24 mouse cellular contexts compared by ENCODE assay signal in the genomic region with DNA sequence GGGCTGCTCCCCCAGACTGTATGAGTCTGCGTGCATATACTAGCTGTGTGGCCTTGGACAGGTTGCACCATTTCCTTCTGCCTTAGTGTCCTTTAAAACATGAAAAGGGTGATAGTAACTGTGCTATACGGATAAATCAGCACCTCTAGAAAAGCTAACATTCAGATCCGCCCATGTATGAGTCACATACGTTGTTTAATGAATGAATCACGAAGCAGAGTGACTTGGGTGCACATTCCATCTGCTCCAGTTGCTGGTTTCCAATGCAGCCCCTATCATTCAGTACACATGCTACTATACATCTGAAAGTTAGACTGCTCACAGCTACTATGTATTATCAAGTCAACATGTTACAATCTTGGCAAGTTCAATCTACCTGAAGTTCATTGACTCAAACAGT. TPM values are rescaled to one million over a fixed set of nuclear protein-coding genes. Genes with fewer than 3 reads are reported as not detected.
DNase-seq lines count a peak whose midpoint lies in the region; ATAC-seq lines count a peak whose summit lies in the region.
"Had no signal": no experiment of that assay in that cellular context is flagged by ENCODE, and none has a peak within 500 bp of the region (broad histone marks: within the 10 kb centered on the region; RNA-seq: fewer than 3 reads in every experiment).

No protein-coding gene starts in this region.

- 65% methylated on average over 5 of the region's 5 CpGs for whole genome bisulfite sequencing in stomach, embryonic 16.5 days
- whole genome bisulfite sequencing in kidney, embryonic 16.5 days, result 77% methylated on average over 5 of the region's 5 CpGs

- H3K4me3 ChIP-seq in stomach, embryonic 16.5 days (replicated peaks; ENCODE audit: low read length), result no peak overlapping the region
- no peak overlapping the region for H3K4me3 ChIP-seq in kidney, embryonic 16.5 days (ENCODE audit: low read length)
- H3K4me3 ChIP-seq: embryonic facial prominence, embryonic 15.5 days; heart, adult 2 months; hindbrain, embryonic 10.5 days; intestine, embryonic 15.5 days had no signal

- H3K27ac ChIP-seq in stomach, embryonic 16.5 days (ENCODE audit: low read length), result no peak overlapping the region
- H3K27ac ChIP-seq in kidney, embryonic 16.5 days (ENCODE audit: low read length), result no peak overlapping the region
- H3K27ac ChIP-seq: embryonic facial prominence, embryonic 15.5 days; heart, adult 2 months; hindbrain, embryonic 10.5 days; hindbrain, embryonic 14.5 days; intestine, embryonic 15.5 days had no signal

- no peaks in the 10 kb centered on the region for H3K9me3 ChIP-seq in stomach, embryonic 16.5 days (replicated peaks; ENCODE audit: control insufficient read depth, low read length)
- H3K9me3 ChIP-seq in kidney, embryonic 16.5 days (ENCODE audit: low read length), result no peaks in the 10 kb centered on the region
- H3K9me3 ChIP-seq: embryonic facial prominence, embryonic 15.5 days; hindbrain, embryonic 10.5 days; intestine, embryonic 15.5 days had no signal

- peak; percentile 18 for DNase-seq in layer of hippocampus, adult 9-11 months
- DNase-seq in layer of hippocampus, postnatal 25 days (ENCODE audit: extremely low spot score in 1 of 2, low spot score in 1 of 2), result no peak
- peak; percentile 62 for DNase-seq in 3T3-L1 (ENCODE audit: low read depth, low spot score)
- peak; percentile 75 for DNase-seq in brain, adult 2 months (ENCODE audit: low read depth, low spot score)
- DNase-seq in layer of hippocampus, postnatal 10 days (ENCODE audit: low spot score in 2 of 2), result no peak
- no peak for DNase-seq in gastrocnemius, adult 18-20 months (ENCODE audit: low spot score)
- DNase-seq: adrenal gland, postnatal 25 days; B cell, adult 2 months; cerebellum, adult 2 months; cerebellum, postnatal 10 days; embryo, embryonic 11 days; gastrocnemius, postnatal 10 days; heart, adult 2 months had no signal

- no peaks in the 10 kb centered on the region for H3K4me1 ChIP-seq in stomach, embryonic 16.5 days (ENCODE audit: control insufficient read depth, insufficient read depth, low read length)
- peaks cover 7% of the 10 kb centered on the region; the same call in 1 of the 2 replicates for H3K4me1 ChIP-seq in kidney, embryonic 16.5 days (ENCODE audit: insufficient read depth, low read length)
- H3K4me1 ChIP-seq: embryonic facial prominence, embryonic 15.5 days; hindbrain, embryonic 10.5 days; intestine, embryonic 15.5 days had no signal

- no peak overlapping the region for H3K4me2 ChIP-seq in stomach, embryonic 16.5 days (ENCODE audit: low read depth, low read length)
- no peak overlapping the region for H3K4me2 ChIP-seq in kidney, embryonic 16.5 days (replicated peaks; ENCODE audit: low read depth, low read length)
- H3K4me2 ChIP-seq: embryonic facial prominence, embryonic 15.5 days; heart, embryonic 11.5 days; hindbrain, embryonic 14.5 days; intestine, embryonic 15.5 days had no signal

- no peaks in the 10 kb centered on the region for H3K36me3 ChIP-seq in stomach, embryonic 16.5 days (ENCODE audit: control insufficient read depth, insufficient read depth, low read length)
- no peaks in the 10 kb centered on the region for H3K36me3 ChIP-seq in kidney, embryonic 16.5 days (ENCODE audit: insufficient read depth, low read length)
- H3K36me3 ChIP-seq: embryonic facial prominence, embryonic 15.5 days; hindbrain, embryonic 10.5 days; intestine, embryonic 15.5 days had no signal

- H3K27me3 ChIP-seq in stomach, embryonic 16.5 days (ENCODE audit: control insufficient read depth, insufficient read depth, low read length), result no peaks in the 10 kb centered on the region
- H3K27me3 ChIP-seq in kidney, embryonic 16.5 days (ENCODE audit: insufficient read depth, low read length), result no peaks in the 10 kb centered on the region
- H3K27me3 ChIP-seq: embryonic facial prominence, embryonic 15.5 days; intestine, embryonic 15.5 days; Patski had no signal

- ATAC-seq in stomach, embryonic 16.5 days (ENCODE audit: insufficient read depth, low FRiP score), result peak; percentile 82
- ATAC-seq in kidney, embryonic 16.5 days (ENCODE audit: low FRiP score, low TSS enrichment), result no peak
- ATAC-seq: activated CD4-positive, CD25-positive, alpha-beta regulatory T cell, adult 4 months; forebrain, embryonic 16.5 days; intestine, embryonic 15.5 days; Patski had no signal

- H3K9ac ChIP-seq in stomach, embryonic 16.5 days (ENCODE audit: low read length), result no peak overlapping the region
- H3K9ac ChIP-seq in kidney, embryonic 16.5 days (replicated peaks; ENCODE audit: low read length), result no peak overlapping the region
- H3K9ac ChIP-seq: embryonic facial prominence, embryonic 15.5 days; hindbrain, embryonic 14.5 days; intestine, embryonic 15.5 days had no signal

RNA-seq across cellular contexts. Expression of a gene that starts 38.6 kb away (rescaled TPM):
- 1 to 10 TPM; 5.9 to 7.2 TPM for total RNA-seq in layer of hippocampus, postnatal 25 days (2021)
- 91.8 and 97.7 TPM in 2 replicates for polyA plus RNA-seq in stomach, embryonic 16.5 days (2015; fragmentation: Nextera tagmentation; extraction: Ambion mirVana)
- polyA plus RNA-seq in kidney, embryonic 16.5 days (2015; fragmentation: Nextera tagmentation; extraction: Ambion mirVana), result 34.4 and 39.5 TPM in 2 replicates
- 1 to 10 TPM; 4.2 to 4.8 TPM for total RNA-seq in layer of hippocampus, postnatal 10 days (2021)
- 10 to 100 TPM; 22.3 to 34.1 TPM for total RNA-seq in gastrocnemius, adult 18-20 months (2021)
- total RNA-seq: MEL had no signal
- polyA plus RNA-seq: activated CD4-positive, CD25-positive, alpha-beta regulatory T cell, adult 4 months had no signal

Comparison
In these comparisons a context has a peak if more than half of its experiments do, and no peak if none do; other contexts are left out.
1. DNase-seq: peak in layer of hippocampus, adult 9-11 months (single experiment), 3T3-L1 (single experiment) and brain, adult 2 months (single experiment); none in layer of hippocampus, postnatal 25 days (0 of 2), layer of hippocampus, postnatal 10 days (0 of 2) and gastrocnemius, adult 18-20 months (single experiment).